12 mouse cellular contexts compared by ENCODE assay signal in the genomic region with DNA sequence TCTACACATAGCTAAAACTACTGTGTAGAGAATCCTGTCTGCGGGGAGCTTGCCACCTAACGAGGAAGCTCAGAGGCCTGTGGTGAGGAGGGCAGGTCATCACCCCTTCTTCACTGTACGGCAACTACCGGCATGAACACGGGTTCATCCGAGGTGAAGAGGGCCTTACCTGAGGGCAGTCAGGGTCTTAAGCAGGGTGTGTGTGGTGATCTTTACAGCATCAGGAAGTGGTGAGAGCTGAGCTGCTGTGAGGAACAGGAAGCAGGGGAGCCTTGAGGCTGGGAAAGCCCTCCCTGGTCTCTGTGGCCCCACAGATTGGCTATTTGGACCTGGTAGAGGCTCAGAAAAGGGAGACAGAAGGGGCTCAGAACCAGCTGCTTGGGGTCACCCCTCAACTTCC. TPM values are rescaled to one million over a fixed set of nuclear protein-coding genes. Genes with fewer than 3 reads are reported as not detected.
A peak's percentile ranks its signal among the peaks of the same experiment; 100 is the strongest.
DNase-seq lines count a peak whose midpoint lies in the region; ATAC-seq and TF ChIP-seq lines count a peak whose summit lies in the region.
"Had no signal": no experiment of that assay in that cellular context is flagged by ENCODE, and none has a peak within 500 bp of the region (broad histone marks: within the 10 kb centered on the region; RNA-seq: fewer than 3 reads in every experiment).

No protein-coding gene starts in this region.

- TF ChIP-seq POLR2A in MEL (IDR thresholded peaks at IDR 0.05; ENCODE audit: control insufficient read depth in 1 of 2, insufficient read depth in 1 of 2, low read depth in 1 of 2, low read length in 2 of 2, poor library complexity in 1 of 2) = no peak

- H3K79me2 ChIP-seq in MEL (ENCODE audit: control insufficient read depth, insufficient read depth, low read length, poor library complexity) = no peaks in the 10 kb centered on the region

- TF ChIP-seq RAD21 in MEL (IDR thresholded peaks at IDR 0.05; ENCODE audit: low read depth, low read length) = no peak

- no peak for DNase-seq in liver
- peak; percentile 50 for DNase-seq in MEL (ENCODE audit: low read depth, low spot score)
- no peak for DNase-seq in stomach, postnatal 0 days (ENCODE audit: low spot score)
- DNase-seq in urinary bladder, adult 18-20 months (ENCODE audit: low spot score in 2 of 2) = no peak
- DNase-seq in ovary, postnatal 10 days (ENCODE audit: low spot score) = no peak
- DNase-seq: cerebellum, postnatal 36 days had no signal

- TF ChIP-seq EP300 in MEL (IDR thresholded peaks at IDR 0.05; ENCODE audit: low read depth in 1 of 2, low read length in 2 of 2) = no peak
- TF ChIP-seq EP300 in stomach, postnatal 0 days (optimal IDR thresholded peaks at IDR 0.05) = no peak

- no peak overlapping the region for H3K4me3 ChIP-seq in liver, embryonic 12.5 days
- H3K4me3 ChIP-seq in MEL (ENCODE audit: control insufficient read depth in 1 of 2, insufficient read depth in 1 of 2, low read depth in 2 of 2, low read length in 2 of 2) = no peak overlapping the region
- no peak overlapping the region for H3K4me3 ChIP-seq in liver, embryonic 15.5 days (replicated peaks)
- H3K4me3 ChIP-seq in stomach, postnatal 0 days (ENCODE audit: low read depth, low read length) = no peak overlapping the region
- H3K4me3 ChIP-seq: heart, embryonic 15.5 days; lung, embryonic 15.5 days; stomach, embryonic 15.5 days had no signal

- peaks cover 14% of the 10 kb centered on the region for H3K4me1 ChIP-seq in liver, embryonic 12.5 days
- peaks cover 4 to 9% of the 10 kb centered on the region in 2 experiments; a peak in 3 of 4 replicates for H3K4me1 ChIP-seq in MEL (ENCODE audit: control insufficient read depth in 1 of 2, insufficient read depth in 2 of 2, low read length in 2 of 2)
- H3K4me1 ChIP-seq in liver, embryonic 15.5 days (replicated peaks) = peaks cover 10% of the 10 kb centered on the region; the same call in 1 of the 2 replicates
- H3K4me1 ChIP-seq in stomach, postnatal 0 days (replicated peaks; ENCODE audit: control insufficient read depth, insufficient read depth) = no peaks in the 10 kb centered on the region
- H3K4me1 ChIP-seq: stomach, embryonic 15.5 days had no signal

- no peak for TF ChIP-seq CTCF in MEL (IDR thresholded peaks at IDR 0.05 in 2 of 3, conservative IDR thresholded peaks at IDR 0.05 in 1 of 3; ENCODE audit: control insufficient read depth in 1 of 3, insufficient read depth in 1 of 3, low read depth in 2 of 3, low read length in 3 of 3, poor library complexity in 1 of 3, severe bottlenecking in 1 of 3)
- TF ChIP-seq CTCF in stomach, postnatal 0 days (IDR thresholded peaks at IDR 0.05; ENCODE audit: low read depth) = no peak

- H3K27me3 ChIP-seq in liver, embryonic 12.5 days (replicated peaks) = no peaks in the 10 kb centered on the region
- H3K27me3 ChIP-seq in MEL (ENCODE audit: control insufficient read depth in 1 of 2, insufficient read depth in 2 of 2, low read length in 2 of 2) = no peaks in the 10 kb centered on the region
- no peaks in the 10 kb centered on the region for H3K27me3 ChIP-seq in liver, embryonic 15.5 days
- H3K27me3 ChIP-seq in stomach, postnatal 0 days (ENCODE audit: control insufficient read depth, insufficient read depth, low read length) = no peaks in the 10 kb centered on the region
- H3K27me3 ChIP-seq: heart, embryonic 15.5 days; lung, embryonic 15.5 days; stomach, embryonic 15.5 days had no signal

- H3K27ac ChIP-seq in liver, embryonic 12.5 days = peak overlapping the region; percentile 5; the same call in 1 of the 2 replicates
- peak overlapping the region; percentile 4; the same call in 1 of the 2 replicates for H3K27ac ChIP-seq in MEL (ENCODE audit: control insufficient read depth, low read depth, low read length)
- 0 out of 2 replicates have a peak overlapping the region, but pooled peaks have one; percentile 21 for H3K27ac ChIP-seq in liver, embryonic 15.5 days (replicated peaks)
- peak overlapping the region; percentile 66; the same call in 1 of the 2 replicates for H3K27ac ChIP-seq in stomach, postnatal 0 days (replicated peaks)
- H3K27ac ChIP-seq: heart, embryonic 15.5 days; lung, embryonic 15.5 days; stomach, embryonic 15.5 days had no signal

- H3K4me2 ChIP-seq in liver, embryonic 12.5 days = no peak overlapping the region
- H3K4me2 ChIP-seq in liver, embryonic 15.5 days = no peak overlapping the region
- no peak overlapping the region for H3K4me2 ChIP-seq in stomach, postnatal 0 days (replicated peaks; ENCODE audit: low read depth)
- H3K4me2 ChIP-seq: heart, embryonic 15.5 days; lung, embryonic 15.5 days; stomach, embryonic 15.5 days had no signal

- 58% methylated on average over 6 of the region's 6 CpGs for WGBS in liver, embryonic 12.5 days (ENCODE audit: insufficient replicate concordance)
- 41% methylated on average over 6 of the region's 6 CpGs for WGBS in liver, embryonic 15.5 days (ENCODE audit: insufficient replicate concordance)
- 76% methylated on average over 6 of the region's 6 CpGs for WGBS in stomach, postnatal 0 days

- H3K9ac ChIP-seq in liver, embryonic 12.5 days = no peak overlapping the region
- H3K9ac ChIP-seq in MEL (ENCODE audit: control insufficient read depth, low read depth, low read length, poor library complexity, severe bottlenecking) = no peak overlapping the region
- no peak overlapping the region for H3K9ac ChIP-seq in liver, embryonic 15.5 days
- 0 out of 2 replicates have a peak overlapping the region, but pooled peaks have one; percentile 27 for H3K9ac ChIP-seq in stomach, postnatal 0 days (ENCODE audit: low read length)
- H3K9ac ChIP-seq: heart, embryonic 15.5 days; lung, embryonic 15.5 days; stomach, embryonic 15.5 days had no signal

- H3K36me3 ChIP-seq in liver, embryonic 12.5 days = no peaks in the 10 kb centered on the region
- H3K36me3 ChIP-seq in MEL (ENCODE audit: control insufficient read depth in 1 of 2, insufficient read depth in 2 of 2, low read length in 2 of 2) = no peaks in the 10 kb centered on the region
- H3K36me3 ChIP-seq in liver, embryonic 15.5 days (replicated peaks) = no peaks in the 10 kb centered on the region
- no peaks in the 10 kb centered on the region for H3K36me3 ChIP-seq in stomach, postnatal 0 days (ENCODE audit: control insufficient read depth, insufficient read depth, low read length)
- H3K36me3 ChIP-seq: heart, embryonic 15.5 days; lung, embryonic 15.5 days; stomach, embryonic 15.5 days had no signal

- no peaks in the 10 kb centered on the region for H3K9me3 ChIP-seq in liver, embryonic 12.5 days (replicated peaks)
- no peaks in the 10 kb centered on the region for H3K9me3 ChIP-seq in MEL (replicated peaks; ENCODE audit: insufficient read depth, low read length)
- no peaks in the 10 kb centered on the region for H3K9me3 ChIP-seq in liver, embryonic 15.5 days (replicated peaks)
- H3K9me3 ChIP-seq in stomach, postnatal 0 days (ENCODE audit: control insufficient read depth, low read length) = no peaks in the 10 kb centered on the region
- H3K9me3 ChIP-seq: heart, embryonic 15.5 days; lung, embryonic 15.5 days; stomach, embryonic 15.5 days had no signal

- no peak for ATAC-seq in liver, embryonic 12.5 days
- ATAC-seq in liver, embryonic 15.5 days (ENCODE audit: insufficient read depth) = no peak
- no peak for ATAC-seq in stomach, postnatal 0 days (ENCODE audit: low FRiP score, low TSS enrichment)
- no peak for ATAC-seq in frontal cortex, adult (ENCODE audit: low TSS enrichment)

TF ChIP-seq in MEL, 35 proteins besides CTCF, POLR2A, EP300 and RAD21:
- TF ChIP-seq ELF1 (IDR thresholded peaks at IDR 0.05; ENCODE audit: low read depth, low read length) (peak; percentile 66), TBP (IDR thresholded peaks at IDR 0.05; ENCODE audit: low read depth, low read length) (no peak)

RNA-seq across cellular contexts. Expression of gene Asprv1, which starts 20.5 kb away (rescaled TPM):
- 0.13 TPM in 2 replicates for polyA plus RNA-seq in liver, embryonic 12.5 days (2016; fragmentation: Nextera tagmentation; extraction: Ambion mirVana)
- not detected in 2 replicates for total RNA-seq in MEL (2012; rRNA removed)
- polyA plus RNA-seq in MEL (2012; ENCODE audit: insufficient read depth in 1 of 2, insufficient read length in 2 of 2, low read depth in 1 of 2, low replicate concordance in 2 of 2, missing spikeins in 1 of 2) = not detected
- 2.0 and 2.9 TPM in 2 replicates for polyA plus RNA-seq in liver, embryonic 15.5 days (2015; fragmentation: Nextera tagmentation; extraction: Ambion mirVana)
- 2,145 and 2,418 TPM in 2 replicates for polyA plus RNA-seq in stomach, postnatal 0 days (2015; fragmentation: Nextera tagmentation; extraction: Ambion mirVana)

Comparison
In these comparisons a context has a peak if more than half of its experiments do, and no peak if none do; other contexts are left out.
1. H3K27ac ChIP-seq: peak in every context shown above with its lines; median percentile 66 in stomach, postnatal 0 days; 21 in liver, embryonic 15.5 days; 5 in liver, embryonic 12.5 days; 4 in MEL.
2. RNA of gene Asprv1, which starts 20.5 kb away (polyA plus RNA-seq): 2,145 to 2,418 TPM in stomach, postnatal 0 days; 2.0 to 2.9 TPM in liver, embryonic 15.5 days, 0.13 TPM in liver, embryonic 12.5 days and not detected in MEL; every median in the first group is over 100 times any median in the second.